Mouse (Mus musculus) kidney, embryonic 16.5 days (tissue): ENCODE results near the gene Eepd1. TPM values are rescaled to one million over a fixed set of nuclear protein-coding genes. Genes with fewer than 3 reads are reported as not detected.

Experiments
- ATAC-seq: fragments of 200-750 bp; cut with Nextera tagmentation; 2 replicates; pipeline ENCODE4 v1.8.0; 2017; ENCODE audit warnings: moderate TSS enrichment; ENCODE audit not compliant: low FRiP score, low TSS enrichment
- H3K27ac ChIP-seq: fragments of 300-500 bp; sonication (generic); 2 replicates; pipeline ENCODE4 v1.5.1; 2014; ENCODE audit warnings: low read length
- H3K27me3 ChIP-seq: fragments of 300-500 bp; sonication (generic); 2 replicates; pipeline ENCODE4 v1.6.1; 2014; ENCODE audit warnings: low read length, control low read depth, mixed read lengths; ENCODE audit not compliant: insufficient read depth
- H3K36me3 ChIP-seq: fragments of 300-500 bp; sonication (generic); 2 replicates; pipeline ENCODE4 v1.6.1; 2014; ENCODE audit warnings: low read length, control low read depth, mixed read lengths; ENCODE audit not compliant: insufficient read depth
- H3K4me1 ChIP-seq: fragments of 300-500 bp; sonication (generic); 2 replicates; pipeline ENCODE4 v1.6.1; 2014; ENCODE audit warnings: low read length, control low read depth, mixed read lengths; ENCODE audit not compliant: insufficient read depth
- H3K4me2 ChIP-seq: fragments of 300-500 bp; sonication (generic); replicated peaks from 2 replicates; pipeline ENCODE4 v1.6.1; 2014; ENCODE audit warnings: low read depth, low read length
- H3K4me3 ChIP-seq: fragments of 300-500 bp; sonication (generic); 2 replicates; pipeline ENCODE4 v1.5.1; 2014; ENCODE audit warnings: mild to moderate bottlenecking, low read length
- H3K9ac ChIP-seq: fragments of 300-500 bp; sonication (generic); replicated peaks from 2 replicates; pipeline ENCODE4 v1.6.1; 2014; ENCODE audit warnings: low read length
- H3K9me3 ChIP-seq: fragments of 300-500 bp; sonication (generic); 2 replicates; pipeline ENCODE4 v1.6.1; 2016; ENCODE audit warnings: low read length, control low read depth
- WGBS: fragments of 180-500 bp; shearing (Covaris S2); extraction: QIAGEN DNeasy Blood & Tissue Kit; methylation state at CpG from one replicate; pipeline ENCODE4 v1.1.7; 2014; 5-methylcytosine and 5-hydroxymethylcytosine counted together
- polyA plus RNA-seq: library from polyadenylated mRNA; unstranded; fragments of >200 nt; fragmentation: Nextera tagmentation; extraction: Ambion mirVana; gene quantifications from 2 replicates; pipeline ENCODE4 v1.2.1, GENCODE M21; 2015

Eepd1 gene
- polyA plus RNA-seq, 1 experiment from 2014 or later: 7.8 TPM

DNA sequence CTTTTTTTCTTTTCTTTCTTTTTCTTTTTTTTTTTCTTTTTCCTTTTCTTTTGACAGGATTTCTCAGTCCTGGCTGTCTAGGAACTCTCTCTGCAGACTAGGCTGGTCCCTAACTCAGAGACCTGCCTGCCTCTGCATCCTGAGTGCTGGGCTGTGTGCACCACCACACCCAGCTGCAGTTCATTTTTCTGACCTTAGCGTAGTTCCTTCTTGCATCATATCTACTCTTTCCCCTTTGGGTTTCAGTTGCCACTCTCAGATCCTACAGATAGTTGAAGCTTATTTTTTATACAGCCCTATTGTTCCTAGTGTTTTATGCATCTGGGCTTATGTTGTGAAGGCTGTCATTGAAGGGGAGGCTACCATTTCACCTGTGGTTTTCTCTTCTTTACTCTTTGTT is 79.8 kb downstream of the Eepd1 start:
- no peaks in the 10 kb centered on the region for H3K4me1 ChIP-seq
- H3K4me2 ChIP-seq: no peak overlapping the region
- no peaks in the 10 kb centered on the region for H3K9me3 ChIP-seq
- ATAC-seq: no peak
- H3K9ac ChIP-seq: no peak overlapping the region
- no peaks in the 10 kb centered on the region for H3K36me3 ChIP-seq
- no peaks in the 10 kb centered on the region for H3K27me3 ChIP-seq
- no peak overlapping the region for H3K4me3 ChIP-seq
- 94% methylated on average over 1 of the region's 1 CpGs for WGBS
- H3K27ac ChIP-seq: no peak overlapping the region

DNA sequence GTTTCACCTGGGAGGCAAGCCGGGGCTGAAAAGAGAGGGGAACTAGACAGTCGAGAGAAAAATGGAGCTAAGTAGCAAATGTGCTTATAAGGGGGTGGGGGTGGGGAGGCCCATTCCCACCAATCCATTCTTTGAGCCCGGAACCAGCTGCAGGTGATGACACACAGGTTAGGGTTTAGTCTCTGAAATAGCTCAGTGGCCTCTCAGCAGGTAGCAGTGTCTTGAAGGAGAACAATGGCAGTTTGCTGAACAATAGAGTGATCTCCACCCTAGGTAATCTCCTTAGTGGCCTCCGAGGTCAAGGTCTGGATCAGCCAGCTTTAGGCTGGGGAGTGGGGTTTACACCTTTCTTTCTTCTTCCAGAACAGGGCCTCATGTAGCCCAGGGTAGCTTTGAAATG is 82.5 kb downstream of the Eepd1 start:
- no peak for ATAC-seq
- Histone ChIP-seq H3K4me1 (no peaks in the 10 kb centered on the region), H3K27ac (no peak overlapping the region), H3K9me3 (no peaks in the 10 kb centered on the region), H3K4me3 (no peak overlapping the region), H3K27me3 (no peaks in the 10 kb centered on the region), H3K9ac (no peak overlapping the region), H3K36me3 (no peaks in the 10 kb centered on the region), H3K4me2 (no peak overlapping the region)
- WGBS: 92% methylated on average over 4 of the region's 4 CpGs

DNA sequence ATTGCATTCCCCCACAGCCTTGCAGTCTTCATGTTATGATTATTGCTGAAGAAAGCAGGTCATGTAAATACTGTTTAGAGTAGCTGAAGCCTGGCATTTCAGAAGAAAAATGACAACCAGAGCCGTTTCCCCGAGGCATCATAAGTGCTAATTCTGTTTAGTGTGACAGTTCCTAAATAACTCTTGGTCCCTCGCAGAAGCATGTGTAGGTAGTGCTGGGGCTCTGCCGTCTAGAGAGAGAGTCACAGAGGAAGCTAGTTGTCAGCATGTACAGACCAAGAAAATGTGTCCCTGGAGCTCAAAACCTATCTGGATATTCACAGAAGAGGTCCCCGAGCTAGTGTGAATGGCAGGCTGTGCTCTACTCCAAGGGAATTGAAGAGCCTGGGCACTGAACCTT is 85.7 kb downstream of the Eepd1 start:
- H3K27ac ChIP-seq: no peak overlapping the region
- 65% methylated on average over 5 of the region's 5 CpGs for WGBS
- no peaks in the 10 kb centered on the region for H3K36me3 ChIP-seq
- no peak overlapping the region for H3K4me2 ChIP-seq
- no peak for ATAC-seq
- no peaks in the 10 kb centered on the region for H3K27me3 ChIP-seq
- no peaks in the 10 kb centered on the region; the same call in 1 of the 2 replicates for H3K4me1 ChIP-seq
- H3K4me3 ChIP-seq: no peak overlapping the region
- H3K9ac ChIP-seq: no peak overlapping the region
- no peaks in the 10 kb centered on the region for H3K9me3 ChIP-seq

DNA sequence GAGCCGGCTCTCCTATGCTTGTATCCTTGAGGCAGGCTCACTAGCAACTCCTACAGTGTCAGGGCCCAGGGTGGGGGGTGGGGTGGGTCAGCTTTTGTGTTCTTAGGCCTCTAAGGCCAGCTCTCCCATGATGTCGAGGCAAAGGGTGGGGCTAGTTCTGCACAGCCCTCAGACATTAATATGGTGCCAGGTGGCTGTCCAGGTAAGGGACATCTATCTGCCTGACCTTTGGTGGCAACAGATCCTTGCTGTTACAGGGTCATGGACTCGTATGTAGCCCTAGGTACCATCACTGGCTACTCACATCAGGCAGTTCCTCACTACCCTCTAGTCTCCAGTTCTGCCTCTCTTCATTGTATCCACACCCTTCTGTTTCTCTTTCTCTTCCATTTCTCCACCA is 87.4 kb downstream of the Eepd1 start:
- Histone ChIP-seq H3K9me3 (no peaks in the 10 kb centered on the region), H3K27ac (no peak overlapping the region), H3K9ac (no peak overlapping the region), H3K27me3 (no peaks in the 10 kb centered on the region), H3K36me3 (no peaks in the 10 kb centered on the region), H3K4me2 (no peak overlapping the region), H3K4me1 (no peaks in the 10 kb centered on the region; the same call in 1 of the 2 replicates), H3K4me3 (no peak overlapping the region)
- WGBS: 71% methylated on average over 3 of the region's 3 CpGs
- ATAC-seq: peak; percentile 59; the same call in 1 of the 2 replicates

DNA sequence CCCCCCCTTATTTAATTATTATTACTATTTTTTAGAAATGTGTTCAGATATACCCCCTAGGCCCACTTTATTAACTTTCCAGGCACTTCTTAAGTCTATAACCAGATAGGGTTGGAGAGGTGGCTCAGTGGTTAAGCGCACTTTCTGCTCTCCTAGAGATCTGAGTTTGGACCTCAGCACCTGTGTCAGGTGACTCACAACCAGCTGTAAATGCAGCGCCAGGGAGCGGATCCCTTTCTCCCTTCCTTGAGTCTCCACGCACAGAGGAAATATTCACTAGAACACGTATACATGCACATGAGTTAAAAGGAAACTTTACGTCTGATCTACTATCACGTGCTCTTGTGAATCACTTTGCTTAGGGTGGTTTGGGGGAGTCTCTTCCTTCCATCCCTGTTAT is 88.7 kb downstream of the Eepd1 start:
- WGBS: 94% methylated on average over 7 of the region's 7 CpGs
- no peak for ATAC-seq
- H3K9ac ChIP-seq: no peak overlapping the region
- H3K27ac ChIP-seq: no peak overlapping the region
- H3K27me3 ChIP-seq: no peaks in the 10 kb centered on the region
- no peak overlapping the region for H3K4me2 ChIP-seq
- H3K4me3 ChIP-seq: no peak overlapping the region
- no peaks in the 10 kb centered on the region for H3K9me3 ChIP-seq
- no peaks in the 10 kb centered on the region; the same call in 1 of the 2 replicates for H3K4me1 ChIP-seq
- no peaks in the 10 kb centered on the region for H3K36me3 ChIP-seq

DNA sequence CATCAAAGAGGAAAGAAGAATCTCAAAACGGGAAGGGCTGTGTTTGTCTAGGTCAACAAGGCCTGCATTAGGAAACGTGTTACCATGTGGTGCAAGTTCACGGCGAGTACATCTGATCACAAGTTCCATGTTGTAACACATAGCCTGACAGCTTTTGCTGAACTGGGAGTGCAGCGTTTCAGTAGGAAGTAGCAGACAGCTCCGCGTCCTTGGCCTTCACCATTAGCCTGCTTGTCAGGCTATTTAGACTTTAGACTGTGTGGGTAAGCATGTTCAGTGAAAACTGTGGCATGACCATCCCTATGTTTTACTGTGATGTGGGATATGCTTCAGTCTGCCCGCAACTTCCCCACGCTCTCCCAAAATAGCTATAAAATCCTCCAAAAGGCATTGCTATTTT is 89.1 kb downstream of the Eepd1 start:
- ATAC-seq: no peak
- Histone ChIP-seq H3K36me3 (no peaks in the 10 kb centered on the region), H3K4me1 (no peaks in the 10 kb centered on the region; the same call in 1 of the 2 replicates), H3K4me2 (no peak overlapping the region), H3K27ac (no peak overlapping the region), H3K9me3 (no peaks in the 10 kb centered on the region), H3K4me3 (no peak overlapping the region), H3K27me3 (no peaks in the 10 kb centered on the region), H3K9ac (no peak overlapping the region)
- WGBS: 79% methylated on average over 9 of the region's 9 CpGs

DNA sequence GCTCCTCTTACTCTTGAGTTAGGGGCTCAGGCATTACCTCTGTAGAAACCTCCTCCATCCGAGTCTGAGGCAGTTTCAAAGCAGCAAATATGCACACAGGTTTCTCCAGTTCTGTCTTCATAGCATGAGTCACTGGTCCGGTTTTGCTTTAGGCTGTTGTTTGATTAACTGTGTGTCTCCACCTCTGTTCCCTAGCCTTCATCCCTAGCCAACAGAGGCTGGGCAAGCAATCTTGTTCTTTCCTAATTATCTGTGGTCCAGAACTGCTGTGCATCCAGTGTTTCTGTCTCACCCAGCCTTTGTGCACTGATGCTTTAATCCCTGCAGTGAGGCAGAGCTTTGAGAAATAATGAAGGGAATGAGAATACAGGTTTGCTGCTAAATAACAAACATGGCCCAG is 90.0 kb downstream of the Eepd1 start:
- ATAC-seq: no peak
- no peaks in the 10 kb centered on the region for H3K36me3 ChIP-seq
- no peak overlapping the region for H3K4me3 ChIP-seq
- H3K4me2 ChIP-seq: no peak overlapping the region
- no peak overlapping the region for H3K27ac ChIP-seq
- no peaks in the 10 kb centered on the region for H3K27me3 ChIP-seq
- no peak overlapping the region for H3K9ac ChIP-seq
- H3K4me1 ChIP-seq: no peaks in the 10 kb centered on the region; the same call in 1 of the 2 replicates
- no peaks in the 10 kb centered on the region for H3K9me3 ChIP-seq
- WGBS: 41% methylated on average over 2 of the region's 2 CpGs

DNA sequence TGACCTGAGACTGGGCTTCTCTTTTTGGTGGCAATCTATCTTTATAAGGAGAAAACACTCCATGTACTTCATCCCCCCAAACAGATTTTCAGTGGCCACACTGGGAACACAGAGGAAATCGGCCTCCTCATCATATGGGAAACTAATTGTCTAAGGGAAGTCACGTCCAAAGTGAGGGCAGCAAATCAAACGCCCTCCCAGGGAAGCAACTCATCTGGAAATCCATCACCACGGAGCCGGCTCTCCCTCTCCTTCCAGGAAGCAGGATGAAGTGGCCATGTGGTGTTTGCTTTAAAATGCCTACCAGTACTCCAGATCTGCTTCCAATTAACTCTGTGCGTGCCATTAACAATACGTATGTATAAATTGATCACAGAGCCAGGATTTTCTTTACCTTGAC is 92.4 kb downstream of the Eepd1 start:
- no peak overlapping the region for H3K4me3 ChIP-seq
- H3K27ac ChIP-seq: no peak overlapping the region
- H3K9me3 ChIP-seq: no peaks in the 10 kb centered on the region
- no peak overlapping the region for H3K9ac ChIP-seq
- H3K36me3 ChIP-seq: no peaks in the 10 kb centered on the region
- no peak overlapping the region for H3K4me2 ChIP-seq
- ATAC-seq: no peak
- 33% methylated on average over 7 of the region's 7 CpGs for WGBS
- no peaks in the 10 kb centered on the region for H3K27me3 ChIP-seq
- H3K4me1 ChIP-seq: no peaks in the 10 kb centered on the region; the same call in 1 of the 2 replicates

DNA sequence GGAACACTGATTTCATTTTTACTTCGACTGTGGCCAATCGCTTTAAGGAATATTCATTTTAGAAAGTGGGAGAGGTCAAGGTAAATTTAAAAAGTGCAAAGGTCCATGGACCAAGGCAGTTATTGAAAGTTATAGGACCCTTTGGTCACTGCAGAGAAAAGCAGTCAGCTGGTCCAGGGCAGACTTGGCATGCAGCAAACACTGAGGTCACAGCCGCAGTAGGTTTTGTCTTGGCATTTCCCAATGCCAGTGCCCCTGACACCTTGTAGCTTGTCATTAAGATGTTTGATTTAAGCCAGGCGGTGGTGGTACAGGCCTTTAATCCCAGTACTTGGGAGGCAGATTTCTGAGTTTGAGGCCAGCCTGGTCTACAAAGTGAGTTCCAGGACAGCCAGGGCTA is 92.8 kb downstream of the Eepd1 start:
- no peak overlapping the region for H3K27ac ChIP-seq
- H3K4me1 ChIP-seq: no peaks in the 10 kb centered on the region; the same call in 1 of the 2 replicates
- WGBS: 84% methylated on average over 4 of the region's 4 CpGs
- H3K27me3 ChIP-seq: no peaks in the 10 kb centered on the region
- ATAC-seq: no peak
- no peaks in the 10 kb centered on the region for H3K9me3 ChIP-seq
- no peaks in the 10 kb centered on the region for H3K36me3 ChIP-seq
- no peak overlapping the region for H3K4me2 ChIP-seq
- H3K9ac ChIP-seq: no peak overlapping the region
- H3K4me3 ChIP-seq: no peak overlapping the region

DNA sequence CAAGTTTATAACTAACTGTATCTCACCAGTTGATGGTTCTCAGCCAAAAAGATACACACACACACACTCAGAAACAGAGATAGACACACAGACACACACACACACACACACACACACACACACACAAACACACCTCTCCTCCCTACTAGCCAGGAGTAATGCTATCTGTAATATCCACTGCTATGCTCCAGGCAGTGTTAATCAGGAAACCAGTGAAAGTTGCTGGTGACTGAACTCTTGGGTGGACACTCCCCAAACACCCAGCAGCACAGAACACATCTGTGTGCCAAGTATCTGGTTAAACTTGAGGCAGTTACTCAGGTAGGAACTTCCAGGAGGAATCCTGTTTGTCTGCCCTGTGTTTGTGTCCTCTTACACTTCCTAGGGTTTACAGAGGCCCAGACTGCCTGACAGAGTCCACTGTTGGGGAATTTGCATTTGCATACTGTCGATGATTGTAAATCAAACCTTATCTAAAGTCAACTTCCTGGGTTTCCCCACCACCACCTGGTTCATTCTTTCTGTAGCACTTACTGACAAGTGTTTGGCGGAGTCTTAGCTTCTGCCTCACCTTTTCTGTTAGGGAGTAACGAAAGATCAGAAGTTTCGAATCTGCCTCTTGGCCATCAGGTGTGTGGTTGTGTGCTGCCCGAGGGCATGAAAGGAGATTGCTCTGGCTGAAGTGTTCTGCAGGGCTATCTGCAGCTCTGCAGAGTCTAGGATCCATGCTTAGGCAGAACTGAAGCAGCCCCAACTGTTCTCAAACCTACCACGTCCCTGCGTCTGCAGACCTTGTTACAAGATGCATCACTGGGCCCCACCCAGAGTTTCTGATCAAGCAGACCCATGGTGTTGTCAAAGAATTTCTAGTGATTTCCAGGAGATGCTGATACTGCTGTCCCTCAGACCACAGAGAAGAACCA is 97.6 kb downstream of the Eepd1 start:
- Histone ChIP-seq H3K36me3 (no peaks in the 10 kb centered on the region), H3K4me1 (no peaks in the 10 kb centered on the region), H3K27me3 (no peaks in the 10 kb centered on the region), H3K9me3 (no peaks in the 10 kb centered on the region), H3K4me3 (no peak overlapping the region), H3K4me2 (no peak overlapping the region), H3K27ac (no peak overlapping the region), H3K9ac (no peak overlapping the region)
- no peak for ATAC-seq
- WGBS: 73% methylated on average over 7 of the region's 7 CpGs
